Mouse (Mus musculus): ENCODE data around the gene Dmtf1. TPM values are rescaled to one million over a fixed set of nuclear protein-coding genes. Genes with fewer than 3 reads are reported as not detected.

Dmtf1 gene
- polyA plus RNA-seq, 1 experiment from 2014 or later, result 36.6 TPM

DNA sequence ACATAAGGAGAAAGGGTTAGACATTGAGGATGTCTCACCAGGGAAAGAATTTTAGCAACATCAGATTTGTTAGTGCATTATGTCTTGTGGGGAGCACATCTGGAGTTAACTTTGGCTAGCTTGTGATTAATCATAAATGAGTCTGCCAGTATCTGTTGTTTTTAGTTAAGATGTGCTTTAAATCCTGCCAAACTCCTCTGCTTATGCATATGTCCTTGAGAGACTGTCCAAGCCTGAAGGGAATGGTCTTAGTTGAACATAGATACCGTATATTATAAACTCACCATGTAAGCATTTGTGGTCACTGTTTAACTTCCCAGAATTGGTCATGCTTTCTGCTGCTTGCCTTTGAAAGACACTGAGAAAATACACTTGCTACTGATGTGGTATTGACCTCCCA, 68.9 kb downstream of the Dmtf1 start:
- no peak overlapping the region for H3K27ac ChIP-seq (replicated peaks in 1 of 2; ENCODE audit: control insufficient read depth in 1 of 2, insufficient read depth in 1 of 2, low read depth in 2 of 2, low read length in 2 of 2)
- WGBS, result 92% methylated on average over 1 of the region's 1 CpGs
- no peaks in the 10 kb centered on the region for H3K4me1 ChIP-seq (ENCODE audit: control insufficient read depth in 2 of 2, insufficient read depth in 2 of 2, low read length in 2 of 2)
- H3K4me2 ChIP-seq (ENCODE audit: low read length), result no peak overlapping the region
- no peak overlapping the region for H3K9ac ChIP-seq (ENCODE audit: low read length)
- no peaks in the 10 kb centered on the region for H3K36me3 ChIP-seq (ENCODE audit: control insufficient read depth, insufficient read depth, low read length)
- peaks cover 7% of the 10 kb centered on the region; the same call in 1 of the 2 replicates for H3K9me3 ChIP-seq (ENCODE audit: control insufficient read depth, low read length)
- ATAC-seq (ENCODE audit: insufficient number of reproducible peaks, insufficient read depth, low FRiP score, low read depth), result no peak
- no peaks in the 10 kb centered on the region for H3K27me3 ChIP-seq (ENCODE audit: control insufficient read depth, insufficient read depth, low read length)
- H3K4me3 ChIP-seq (ENCODE audit: control insufficient read depth in 1 of 2, insufficient read depth in 1 of 2, low read depth in 1 of 2, low read length in 2 of 2), result no peak overlapping the region

GRCm38 (mm10) chr5:9090493-9091106, 71.0 kb downstream of the Dmtf1 start:
- H3K27ac ChIP-seq (replicated peaks in 1 of 2; ENCODE audit: control insufficient read depth in 1 of 2, insufficient read depth in 1 of 2, low read depth in 2 of 2, low read length in 2 of 2), result no peak overlapping the region
- 73% methylated on average over 6 of the region's 6 CpGs for WGBS
- no peak overlapping the region for H3K9ac ChIP-seq (ENCODE audit: low read length)
- no peaks in the 10 kb centered on the region for H3K36me3 ChIP-seq (ENCODE audit: control insufficient read depth, insufficient read depth, low read length)
- no peaks in the 10 kb centered on the region for H3K4me1 ChIP-seq (ENCODE audit: control insufficient read depth in 2 of 2, insufficient read depth in 2 of 2, low read length in 2 of 2)
- no peak overlapping the region for H3K4me3 ChIP-seq (ENCODE audit: control insufficient read depth in 1 of 2, insufficient read depth in 1 of 2, low read depth in 1 of 2, low read length in 2 of 2)
- no peak overlapping the region for H3K4me2 ChIP-seq (ENCODE audit: low read length)
- H3K9me3 ChIP-seq (ENCODE audit: control insufficient read depth, low read length), result no peaks in the 10 kb centered on the region
- ATAC-seq (ENCODE audit: insufficient number of reproducible peaks, insufficient read depth, low FRiP score, low read depth), result no peak
- H3K27me3 ChIP-seq (ENCODE audit: control insufficient read depth, insufficient read depth, low read length), result no peaks in the 10 kb centered on the region

- H3K27ac ChIP-seq (replicated peaks in 1 of 2; ENCODE audit: control insufficient read depth in 1 of 2, insufficient read depth in 1 of 2, low read depth in 2 of 2, low read length in 2 of 2), result no peak overlapping the region
- no peaks in the 10 kb centered on the region for H3K4me1 ChIP-seq (ENCODE audit: control insufficient read depth in 2 of 2, insufficient read depth in 2 of 2, low read length in 2 of 2)
- no peak overlapping the region for H3K4me3 ChIP-seq (ENCODE audit: control insufficient read depth in 1 of 2, insufficient read depth in 1 of 2, low read depth in 1 of 2, low read length in 2 of 2)
- H3K4me2 ChIP-seq (ENCODE audit: low read length), result no peak overlapping the region
- H3K9me3 ChIP-seq (ENCODE audit: control insufficient read depth, low read length), result no peaks in the 10 kb centered on the region
- H3K9ac ChIP-seq (ENCODE audit: low read length), result no peak overlapping the region
- no peaks in the 10 kb centered on the region for H3K36me3 ChIP-seq (ENCODE audit: control insufficient read depth, insufficient read depth, low read length)
- ATAC-seq (ENCODE audit: insufficient number of reproducible peaks, insufficient read depth, low FRiP score, low read depth), result no peak
- WGBS, result 52% methylated on average over 3 of the region's 3 CpGs
- no peaks in the 10 kb centered on the region for H3K27me3 ChIP-seq (ENCODE audit: control insufficient read depth, insufficient read depth, low read length)
Observed at GRCm38 (mm10) chr5:9086924-9087719, 74.5 kb downstream of the Dmtf1 start.

- Histone ChIP-seq H3K27ac (replicated peaks in 1 of 2; ENCODE audit: control insufficient read depth in 1 of 2, insufficient read depth in 1 of 2, low read depth in 2 of 2, low read length in 2 of 2) (no peak overlapping the region), H3K9ac (ENCODE audit: low read length) (no peak overlapping the region), H3K4me3 (ENCODE audit: control insufficient read depth in 1 of 2, insufficient read depth in 1 of 2, low read depth in 1 of 2, low read length in 2 of 2) (no peak overlapping the region), H3K27me3 (ENCODE audit: control insufficient read depth, insufficient read depth, low read length) (no peaks in the 10 kb centered on the region), H3K36me3 (ENCODE audit: control insufficient read depth, insufficient read depth, low read length) (no peaks in the 10 kb centered on the region), H3K4me2 (ENCODE audit: low read length) (no peak overlapping the region), H3K4me1 (ENCODE audit: control insufficient read depth in 2 of 2, insufficient read depth in 2 of 2, low read length in 2 of 2) (no peaks in the 10 kb centered on the region), H3K9me3 (ENCODE audit: control insufficient read depth, low read length) (peaks cover 2% of the 10 kb centered on the region; the same call in 1 of the 2 replicates)
- ATAC-seq (ENCODE audit: insufficient number of reproducible peaks, insufficient read depth, low FRiP score, low read depth), result no peak
Observed at GRCm38 (mm10) chr5:9079773-9080501, 81.6 kb downstream of the Dmtf1 start.

GRCm38 (mm10) chr5:9073177-9073854, 88.3 kb downstream of the Dmtf1 start:
- H3K36me3 ChIP-seq (ENCODE audit: control insufficient read depth, insufficient read depth, low read length), result no peaks in the 10 kb centered on the region
- ATAC-seq (ENCODE audit: insufficient number of reproducible peaks, insufficient read depth, low FRiP score, low read depth), result no peak
- no peaks in the 10 kb centered on the region for H3K4me1 ChIP-seq (ENCODE audit: control insufficient read depth in 2 of 2, insufficient read depth in 2 of 2, low read length in 2 of 2)
- H3K9me3 ChIP-seq (ENCODE audit: control insufficient read depth, low read length), result no peaks in the 10 kb centered on the region
- H3K4me3 ChIP-seq (ENCODE audit: control insufficient read depth in 1 of 2, insufficient read depth in 1 of 2, low read depth in 1 of 2, low read length in 2 of 2), result no peak overlapping the region
- H3K27ac ChIP-seq (replicated peaks in 1 of 2; ENCODE audit: control insufficient read depth in 1 of 2, insufficient read depth in 1 of 2, low read depth in 2 of 2, low read length in 2 of 2), result no peak overlapping the region
- H3K4me2 ChIP-seq (ENCODE audit: low read length), result no peak overlapping the region
- H3K9ac ChIP-seq (ENCODE audit: low read length), result no peak overlapping the region
- whole genome bisulfite sequencing, result 47% methylated on average over 5 of the region's 5 CpGs
- no peaks in the 10 kb centered on the region for H3K27me3 ChIP-seq (ENCODE audit: control insufficient read depth, insufficient read depth, low read length)

DNA sequence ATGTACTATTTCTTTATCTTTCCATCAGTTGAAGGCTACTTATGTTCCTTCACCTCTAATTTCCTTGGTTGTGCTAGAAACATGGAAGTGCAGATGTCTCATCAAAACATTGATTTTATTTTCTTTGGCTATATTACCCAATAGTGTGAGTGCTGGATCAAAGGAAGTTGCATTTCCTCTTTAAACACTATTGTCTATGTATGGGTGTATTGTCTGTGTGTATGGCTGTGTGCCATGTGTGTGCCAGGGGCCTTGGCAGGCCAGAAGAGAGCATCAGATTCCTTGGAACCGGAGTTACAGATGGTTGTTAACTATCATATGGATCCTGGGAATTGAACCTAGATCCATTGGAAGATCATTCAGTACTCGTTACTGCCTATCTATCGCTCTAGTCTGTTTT, 90.2 kb downstream of the Dmtf1 start:
- no peaks in the 10 kb centered on the region for H3K36me3 ChIP-seq (ENCODE audit: control insufficient read depth, insufficient read depth, low read length)
- no peaks in the 10 kb centered on the region for H3K4me1 ChIP-seq (ENCODE audit: control insufficient read depth in 2 of 2, insufficient read depth in 2 of 2, low read length in 2 of 2)
- ATAC-seq (ENCODE audit: insufficient number of reproducible peaks, insufficient read depth, low FRiP score, low read depth), result no peak
- H3K27ac ChIP-seq (replicated peaks in 1 of 2; ENCODE audit: control insufficient read depth in 1 of 2, insufficient read depth in 1 of 2, low read depth in 2 of 2, low read length in 2 of 2), result no peak overlapping the region
- no peak overlapping the region for H3K9ac ChIP-seq (ENCODE audit: low read length)
- no peak overlapping the region for H3K4me2 ChIP-seq (ENCODE audit: low read length)
- no peaks in the 10 kb centered on the region for H3K27me3 ChIP-seq (ENCODE audit: control insufficient read depth, insufficient read depth, low read length)
- no peaks in the 10 kb centered on the region for H3K9me3 ChIP-seq (ENCODE audit: control insufficient read depth, low read length)
- H3K4me3 ChIP-seq (ENCODE audit: control insufficient read depth in 1 of 2, insufficient read depth in 1 of 2, low read depth in 1 of 2, low read length in 2 of 2), result no peak overlapping the region
- 84% methylated on average over 3 of the region's 3 CpGs for WGBS

DNA sequence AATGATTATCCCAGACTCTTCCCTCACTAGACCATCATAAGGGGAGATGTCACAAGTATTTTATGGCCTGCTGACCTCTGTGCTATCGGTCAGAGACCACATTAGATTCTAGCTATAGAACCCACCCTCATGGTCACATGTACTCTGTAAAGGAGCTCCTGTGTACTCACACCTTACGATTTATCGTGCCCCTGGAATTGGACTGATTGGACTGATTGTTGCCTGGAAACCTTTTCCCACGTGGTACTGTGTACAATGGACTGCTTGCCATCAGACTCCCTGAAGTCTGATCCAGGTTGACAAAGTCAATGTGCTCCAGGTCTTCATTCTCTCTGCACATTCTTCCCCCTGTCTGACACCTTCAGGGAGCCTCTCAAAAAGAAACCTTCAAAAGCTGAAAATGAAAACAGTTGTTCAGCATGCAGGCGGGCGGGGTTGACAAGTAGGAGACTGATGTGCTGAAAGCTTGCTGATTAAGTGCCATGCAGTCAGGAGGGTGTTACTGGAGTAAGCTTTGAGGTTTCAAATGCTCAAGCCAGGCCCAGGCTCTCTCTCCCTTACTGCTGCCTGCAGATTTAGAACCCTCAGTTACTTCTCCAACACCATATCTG, 91.9 kb downstream of the Dmtf1 start:
- H3K9me3 ChIP-seq (ENCODE audit: control insufficient read depth, low read length), result no peaks in the 10 kb centered on the region
- H3K36me3 ChIP-seq (ENCODE audit: control insufficient read depth, insufficient read depth, low read length), result no peaks in the 10 kb centered on the region
- no peaks in the 10 kb centered on the region for H3K27me3 ChIP-seq (ENCODE audit: control insufficient read depth, insufficient read depth, low read length)
- no peak overlapping the region for H3K4me3 ChIP-seq (ENCODE audit: control insufficient read depth in 1 of 2, insufficient read depth in 1 of 2, low read depth in 1 of 2, low read length in 2 of 2)
- H3K9ac ChIP-seq (ENCODE audit: low read length), result no peak overlapping the region
- H3K4me2 ChIP-seq (ENCODE audit: low read length), result no peak overlapping the region
- no peaks in the 10 kb centered on the region for H3K4me1 ChIP-seq (ENCODE audit: control insufficient read depth in 2 of 2, insufficient read depth in 2 of 2, low read length in 2 of 2)
- no peak overlapping the region for H3K27ac ChIP-seq (replicated peaks in 1 of 2; ENCODE audit: control insufficient read depth in 1 of 2, insufficient read depth in 1 of 2, low read depth in 2 of 2, low read length in 2 of 2)
- WGBS, result 51% methylated on average over 6 of the region's 6 CpGs
- no peak for ATAC-seq (ENCODE audit: insufficient number of reproducible peaks, insufficient read depth, low FRiP score, low read depth)

All from heart, embryonic 14.5 days (tissue).